Mouse (Mus musculus): ENCODE measurements around the gene Mfsd4b5.
"Not testable (repeated sequence)": the region's sequence is repeated elsewhere in the genome, so short reads cannot be mapped to it uniquely, and the experiment has no call there.

The Mfsd4b5 gene

DNA sequence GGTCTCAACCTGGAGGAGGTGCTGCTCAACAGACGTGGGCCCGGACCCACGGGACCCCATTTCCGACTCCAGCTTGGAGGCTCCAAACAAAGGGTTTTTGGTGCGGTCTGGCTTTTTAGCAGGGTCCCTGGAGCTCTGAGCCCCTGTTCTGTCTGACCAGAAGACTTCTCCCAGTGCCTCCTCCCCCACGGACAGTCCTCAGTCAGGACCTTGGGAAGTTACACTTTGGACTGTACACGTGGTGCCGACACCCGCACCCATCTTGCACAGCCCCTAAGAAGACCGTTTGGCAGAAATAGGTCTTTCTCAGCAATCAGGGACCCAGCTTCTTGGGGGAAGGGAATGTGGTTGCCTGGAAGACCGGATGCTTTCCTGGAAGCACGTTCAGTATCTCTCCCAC lies at the start of gene Mfsd4b5:
Gene Mfsd4b5 (minus strand): TSS at position 181 of the 400 bp plus-strand sequence.
- in situ Hi-C loops (cut with MboI), result no loop called here

DNA sequence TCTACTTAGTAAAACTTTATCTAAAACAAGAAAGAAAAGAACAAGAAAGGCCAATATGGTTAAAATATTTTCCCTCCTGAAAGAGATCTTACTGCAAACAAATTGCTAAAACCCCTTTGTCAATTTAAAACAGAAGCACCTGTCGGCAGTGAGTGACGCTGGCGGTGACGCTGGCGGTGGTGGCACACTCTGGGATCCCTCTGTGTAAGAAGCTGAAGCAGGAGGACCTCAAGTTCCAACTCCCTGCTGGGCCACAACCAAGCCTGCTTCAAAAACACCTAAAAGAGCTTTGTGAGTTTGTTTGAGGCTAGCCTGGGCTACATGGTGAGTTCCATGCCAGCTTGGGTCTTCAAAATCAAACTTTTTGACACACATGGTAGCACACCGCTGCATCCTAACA lies 48.5 kb upstream of the Mfsd4b5 start:
- in situ Hi-C loops (cut with MboI), result no loop called here

GRCm38 (mm10) chr10:40032897-40033296 lies 46.5 kb upstream of the Mfsd4b5 start:
- in situ Hi-C loops (cut with MboI), result no loop called here

DNA sequence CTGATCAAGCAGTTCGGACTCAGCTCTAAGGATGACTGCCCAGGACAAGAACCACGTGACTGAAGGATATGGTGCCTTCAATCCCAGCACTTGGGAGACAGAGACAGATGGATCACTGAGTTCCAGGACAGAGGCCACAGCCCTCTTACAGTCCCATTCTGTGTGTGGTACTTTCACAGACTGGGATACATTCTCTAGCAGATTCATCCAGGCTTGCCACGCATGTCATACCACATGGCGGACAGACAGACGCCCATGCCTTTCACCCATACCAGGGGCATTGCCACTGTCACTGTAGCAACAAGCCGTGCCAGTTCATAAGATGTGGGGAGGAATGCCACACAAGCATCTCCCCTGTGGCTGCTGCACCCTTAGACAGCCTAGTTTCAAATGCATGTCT lies 44.3 kb upstream of the Mfsd4b5 start:
- in situ Hi-C loops (cut with MboI), result no loop called here

GRCm38 (mm10) chr10:40029610-40030009 lies 43.2 kb upstream of the Mfsd4b5 start:
- in situ Hi-C loops (cut with MboI), result no loop called here

DNA sequence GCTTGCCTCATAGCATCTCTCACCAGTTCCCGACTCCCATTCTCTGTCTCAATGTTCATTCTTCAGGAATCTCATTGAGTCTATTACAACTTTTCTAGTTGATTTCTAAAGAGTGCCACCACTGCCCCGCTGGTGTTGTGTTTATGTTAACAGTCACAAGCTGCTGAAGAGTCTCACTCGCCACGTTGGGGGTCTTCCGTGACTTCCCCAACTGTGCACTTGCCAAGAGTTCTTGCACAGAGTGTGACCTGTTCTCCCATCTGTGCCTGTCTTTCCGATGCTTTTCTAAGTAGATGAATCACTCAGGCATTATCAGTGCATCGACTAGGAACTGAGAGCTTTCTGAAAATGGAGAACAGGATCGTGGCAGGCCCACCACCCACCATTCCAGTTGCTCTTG lies 41.6 kb upstream of the Mfsd4b5 start:
- in situ Hi-C loops (cut with MboI), result no loop called here

DNA sequence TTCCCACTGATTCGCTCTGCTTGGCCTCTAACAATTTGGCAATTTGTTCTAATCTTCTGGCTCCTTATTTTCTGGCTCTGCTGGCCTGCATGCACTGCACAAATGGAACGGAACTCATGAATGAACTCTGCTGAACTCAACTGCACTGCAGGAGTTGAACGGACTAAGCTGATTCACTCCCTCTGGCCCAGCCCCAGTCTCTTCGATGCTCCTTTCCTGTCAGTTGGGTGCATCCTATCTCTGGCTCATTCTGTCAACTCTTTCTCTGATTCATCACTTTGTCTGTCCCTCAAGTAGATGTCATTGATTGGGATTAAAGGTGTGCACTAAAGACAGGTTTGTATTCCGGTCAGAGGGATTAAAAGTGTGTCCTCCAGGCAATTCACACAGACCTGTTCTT lies 40.1 kb upstream of the Mfsd4b5 start:
- in situ Hi-C loops (cut with MboI), result no loop called here

GRCm38 (mm10) chr10:40025560-40025959 lies 39.1 kb upstream of the Mfsd4b5 start:
- in situ Hi-C loops (cut with MboI), result no loop called here

DNA sequence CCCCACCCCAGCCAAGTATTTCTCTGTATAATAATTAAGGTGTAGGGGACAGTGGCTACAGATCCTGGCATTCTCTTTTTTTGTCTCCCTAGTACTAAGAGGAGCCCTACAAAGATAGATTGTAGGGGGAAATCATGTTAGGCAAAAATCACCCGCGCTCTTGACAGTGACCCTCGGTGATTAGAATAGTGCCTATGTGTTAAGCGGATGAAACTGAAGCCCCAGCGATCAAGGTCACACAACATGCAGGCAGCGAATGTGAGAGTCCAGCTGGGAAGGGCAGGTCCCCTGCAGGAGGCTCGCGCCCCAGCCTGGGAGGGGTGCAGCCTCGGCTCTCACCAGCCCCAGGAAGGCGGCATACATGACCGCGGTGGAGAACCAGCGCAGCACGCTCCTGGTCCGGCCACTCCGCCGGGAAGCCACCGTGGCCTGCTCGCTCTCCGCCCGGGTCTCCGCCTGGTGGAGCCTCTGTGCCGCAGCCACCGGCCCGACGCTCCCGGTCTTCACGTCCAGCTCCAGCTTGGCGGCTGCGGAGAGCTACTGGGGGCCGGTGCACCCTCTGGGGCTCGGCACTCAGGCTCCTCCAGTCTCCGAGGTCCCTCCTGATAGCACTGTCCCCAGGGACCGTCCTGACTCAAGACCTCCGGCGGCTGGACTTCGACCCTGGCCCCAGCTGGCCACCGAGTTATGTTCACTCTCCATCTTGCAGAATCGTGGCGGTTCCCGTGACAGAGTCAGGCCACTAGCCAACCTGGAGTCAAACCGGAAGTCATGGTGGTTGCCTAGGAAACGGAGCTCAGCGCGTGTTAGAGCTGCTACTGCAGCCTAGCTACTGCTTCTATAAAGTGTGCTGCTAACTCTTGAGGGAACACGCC lies 38.3 kb upstream of the Mfsd4b5 start, which contains the start of gene Mfsd4b1:
Gene Mfsd4b1 (minus strand): TSS at position 715 of the 875 bp plus-strand sequence.
- in situ Hi-C loops (cut with MboI), result no loop called here

DNA sequence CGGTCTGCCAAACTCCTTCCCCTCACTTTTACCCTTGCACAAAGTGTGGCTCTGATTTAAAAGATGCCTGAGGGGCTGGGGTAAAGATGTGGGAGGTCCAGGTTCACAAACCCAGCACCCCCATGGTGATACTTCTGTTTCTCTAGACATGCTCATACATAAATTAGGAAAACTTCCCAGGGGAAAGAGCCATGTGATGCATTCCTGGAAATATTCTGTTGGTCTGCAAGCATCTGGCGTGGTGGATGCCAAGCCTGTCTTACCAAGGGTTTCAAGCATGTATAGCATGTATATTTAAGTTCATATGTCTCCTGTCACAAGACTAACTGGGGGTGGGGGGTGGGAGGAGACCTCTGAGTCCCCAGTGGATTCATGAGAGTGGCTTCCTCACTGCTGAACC lies 34.0 kb upstream of the Mfsd4b5 start:
- in situ Hi-C loops (cut with MboI), result no loop called here

GRCm38 (mm10) chr10:40019492-40019891 lies 33.0 kb upstream of the Mfsd4b5 start:
- in situ Hi-C loops (cut with MboI), result no loop called here

- in situ Hi-C loops (cut with MboI), result no loop called here
These were observed 31.9 kb upstream of the Mfsd4b5 start for GRCm38 (mm10) chr10:40018261-40018860.

- in situ Hi-C loops (cut with MboI), result no loop called here
These were observed 23.1 kb upstream of the Mfsd4b5 start for GRCm38 (mm10) chr10:40009591-40009990.

GRCm38 (mm10) chr10:40008847-40009246 lies 22.4 kb upstream of the Mfsd4b5 start:
- in situ Hi-C loops (cut with MboI), result not testable (repeated sequence)

GRCm38 (mm10) chr10:40007953-40008352 lies 21.5 kb upstream of the Mfsd4b5 start:
- in situ Hi-C loops (cut with MboI), result no loop called here

- in situ Hi-C loops (cut with MboI), result no loop called here
These were observed 20.5 kb upstream of the Mfsd4b5 start for GRCm38 (mm10) chr10:40006963-40007362.

DNA sequence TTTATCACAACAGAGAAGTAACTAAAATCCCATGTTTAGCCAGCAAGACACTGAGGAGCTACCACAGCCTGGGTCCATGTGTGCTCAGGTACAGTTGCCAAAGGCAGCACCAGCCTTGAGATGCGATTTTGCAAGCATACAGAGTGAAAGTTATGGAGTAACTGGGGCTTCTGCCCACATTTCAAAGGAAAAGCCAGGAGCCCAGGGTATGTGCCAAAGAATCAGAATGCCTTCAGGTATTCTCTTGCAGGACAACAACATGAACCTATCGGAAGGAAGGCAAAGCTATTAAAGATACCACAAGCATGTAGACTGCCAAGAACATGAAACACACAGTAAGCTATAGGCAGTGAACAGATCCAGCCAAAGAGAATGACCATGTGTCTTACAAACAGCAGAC lies 14.3 kb upstream of the Mfsd4b5 start:
- in situ Hi-C loops (cut with MboI), result no loop called here

GRCm38 (mm10) chr10:39991155-39991554 lies 4.7 kb upstream of the Mfsd4b5 start:
- in situ Hi-C loops (cut with MboI), result no loop called here

GRCm38 (mm10) chr10:39982604-39983003 lies 3.8 kb downstream of the Mfsd4b5 start:
- in situ Hi-C loops (cut with MboI), result no loop called here

DNA sequence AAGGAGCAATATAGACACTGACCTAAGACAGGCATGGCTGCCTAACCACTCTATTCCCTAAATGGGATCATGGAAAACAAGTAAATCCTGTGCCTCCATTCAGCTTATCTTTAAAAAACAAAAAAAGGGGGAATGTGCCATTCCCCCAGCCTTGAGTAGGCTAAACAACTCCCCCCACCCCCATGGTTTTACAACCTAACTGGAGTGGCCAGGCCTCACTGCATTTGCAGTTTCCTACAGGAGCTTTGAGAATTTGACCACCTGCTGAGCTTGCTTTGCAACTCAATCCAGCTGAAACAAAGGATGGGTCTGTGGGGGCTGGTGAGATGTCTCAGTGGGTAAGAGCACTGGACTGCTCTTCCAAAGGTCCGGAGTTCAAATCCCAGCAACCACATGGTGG lies 8.2 kb downstream of the Mfsd4b5 start:
- in situ Hi-C loops (cut with MboI), result no loop called here

GRCm38 (mm10) chr10:39977346-39977745 lies 9.1 kb downstream of the Mfsd4b5 start:
- in situ Hi-C loops (cut with MboI), result no loop called here

DNA sequence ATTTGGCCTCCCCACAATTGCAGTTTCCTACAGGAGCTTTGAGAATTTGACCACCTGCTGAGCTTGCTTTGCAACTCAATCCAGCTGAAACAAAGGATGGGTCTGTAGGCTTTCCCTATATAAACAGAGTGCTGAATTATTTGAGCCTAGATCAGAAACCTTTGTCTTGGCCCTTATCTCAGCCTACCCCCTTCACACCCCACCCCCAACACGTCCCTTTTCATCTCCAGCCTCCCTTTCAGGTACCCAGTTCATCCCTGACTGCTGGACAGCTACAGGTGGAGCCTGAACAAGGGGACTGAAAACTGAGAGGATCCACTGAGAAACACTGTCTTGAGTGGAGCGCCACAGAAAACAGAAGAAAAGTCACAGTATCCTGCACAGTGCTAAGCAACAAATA lies 10.7 kb downstream of the Mfsd4b5 start:
- in situ Hi-C loops (cut with MboI), result no loop called here

GRCm38 (mm10) chr10:39974982-39975381 lies 11.5 kb downstream of the Mfsd4b5 start:
- in situ Hi-C loops (cut with MboI), result no loop called here

Data from mature B cell (primary cell).